Mouse (Mus musculus): Measurements from ENCODE around the gene Pnpla8.

GRCm38 (mm10) chr12:44304012-44304411, 82.8 kb downstream of the Pnpla8 start:
- TF ChIP-seq CTCF (IDR thresholded peaks at IDR 0.05; ENCODE audit: borderline replicate concordance, insufficient read depth, low read depth, low read length) (no peak), POLR2A (IDR thresholded peaks at IDR 0.05; ENCODE audit: borderline replicate concordance, insufficient read depth, low read length) (no peak)
